Mouse (Mus musculus) bone marrow macrophage, adult 2 months (primary cell): Measurements from ENCODE around the gene Zfp609.

Experiments used
- CTCF ChIP-seq: IDR thresholded peaks from 2 replicates; pipeline ENCODE4 v1.5.1; 2012; ENCODE audit warnings: low read depth, mild to moderate bottlenecking, low read length, moderate library complexity
- POLR2A ChIP-seq: IDR thresholded peaks from 2 replicates; pipeline ENCODE4 v1.6.1; 2012; ENCODE audit warnings: mild to moderate bottlenecking, low read depth, low read length, borderline replicate concordance

DNA sequence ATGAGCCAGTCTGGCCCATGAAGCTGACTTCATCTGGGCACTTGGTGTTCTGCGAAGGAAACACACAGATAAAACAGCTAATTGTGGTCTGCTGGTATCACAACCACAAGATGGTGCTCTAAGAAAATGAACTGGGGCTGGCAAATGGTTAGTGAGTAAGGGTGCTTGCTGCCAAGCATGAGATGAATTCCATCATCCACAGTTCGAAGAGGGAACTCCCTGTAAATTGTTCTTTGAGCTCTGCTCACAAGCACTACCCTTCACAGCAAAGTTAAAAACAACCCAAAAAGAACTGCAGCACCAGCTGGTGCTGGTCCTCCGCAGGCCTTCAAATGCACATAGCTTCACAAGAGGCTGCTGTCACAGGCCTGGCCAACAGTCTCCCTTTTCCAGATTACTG, 131.7 kb downstream of the Zfp609 start:
- TF ChIP-seq CTCF, result no peak
- TF ChIP-seq POLR2A, result no peak
